Mouse (Mus musculus): ENCODE measurements at regions not wholly inside any gene's neighbourhood (a gene's known extent, or its start where the extent isn't known, plus 50 kb on each side); places are given as distances from the start of the nearest gene placed in this dataset.

DNA sequence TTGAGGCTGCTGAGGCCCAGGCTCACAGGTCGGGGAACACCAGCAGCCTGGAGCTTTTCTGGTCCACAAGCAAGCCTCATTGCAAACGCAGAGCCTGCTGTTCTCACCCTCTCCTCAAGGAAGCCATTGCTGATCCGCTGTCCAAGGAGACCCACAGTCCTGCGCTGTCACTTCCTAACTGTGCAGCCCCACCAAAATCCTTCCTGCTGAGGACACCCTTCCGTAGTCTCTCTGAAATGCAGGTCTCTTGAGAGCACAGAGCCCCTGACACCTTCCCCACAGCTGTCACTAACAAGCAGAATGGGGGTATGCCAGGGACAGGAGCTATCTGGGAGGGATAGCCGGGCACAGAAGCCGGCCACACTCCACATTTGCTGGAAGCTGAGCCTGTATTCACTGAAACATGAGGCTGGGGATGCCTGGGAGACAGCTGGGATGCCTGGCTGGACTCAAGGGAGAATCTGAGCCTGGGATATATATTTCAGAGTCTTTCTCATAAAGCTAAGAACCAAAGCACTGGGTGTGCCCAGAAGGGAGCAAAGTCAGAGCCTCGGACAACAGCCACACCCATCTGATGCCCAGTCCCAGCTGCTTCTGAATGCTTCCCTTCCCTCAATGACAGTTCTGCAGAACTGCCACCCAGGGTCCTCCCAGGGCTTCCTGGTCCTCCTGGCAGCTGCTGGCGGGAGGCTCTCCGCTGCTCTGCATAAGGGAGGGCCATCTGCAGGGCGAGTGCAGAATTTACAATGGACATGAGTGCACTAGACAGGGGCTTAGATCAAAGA, 162.6 kb downstream of the Rpl14 start:
- TF ChIP-seq POLR2A (IDR thresholded peaks at IDR 0.05; ENCODE audit: borderline replicate concordance, low read depth, low read length) (no peak), CTCF (IDR thresholded peaks at IDR 0.05; ENCODE audit: low read depth, low read length) (no peak)

Measured in bone marrow macrophage, adult 2 months (primary cell).